Mouse (Mus musculus): ENCODE data around the gene Nectin1. TPM values are rescaled to one million over a fixed set of nuclear protein-coding genes. Genes with fewer than 3 reads are reported as not detected.

Nectin1 gene
- polyA plus RNA-seq (2017; shearing (Covaris generic)): under 1 TPM; 0.12 to 0.24 TPM

GRCm38 (mm10) chr9:43743647-43744137, at the start of gene Nectin1:
Nectin1 (plus strand) TSS chr9:43743984.

All from activated CD4-positive, CD25-positive, alpha-beta regulatory T cell (primary cell).